Mouse (Mus musculus): ENCODE results near the gene Lyg2. TPM values are rescaled to one million over a fixed set of nuclear protein-coding genes. Genes with fewer than 3 reads are reported as not detected.

Gene Lyg2
- polyA plus RNA-seq (2012; rRNA removed) = 0.04 and 0.13 TPM in 2 replicates

- no peaks in the 10 kb centered on the region for H3K4me1 ChIP-seq (replicated peaks; ENCODE audit: control insufficient read depth, insufficient read depth, low read length)
- DNase-seq = no peak
- WGBS = 83% methylated on average over 5 of the region's 5 CpGs
- no peaks in the 10 kb centered on the region for H3K36me3 ChIP-seq (ENCODE audit: control insufficient read depth, insufficient read depth, low read length)
- no peak within 1 kb of the TSS for H3K27ac ChIP-seq (ENCODE audit: control insufficient read depth, insufficient read depth, low read length)
- H3K4me3 ChIP-seq (ENCODE audit: control insufficient read depth, insufficient read depth, low read length) = no peak within 1 kb of the TSS
- no peak for TF ChIP-seq POLR2A (IDR thresholded peaks at IDR 0.05; ENCODE audit: control insufficient read depth, extremely low read depth, insufficient read depth, low read length, poor library complexity)
- TF ChIP-seq CTCF (IDR thresholded peaks at IDR 0.05; ENCODE audit: borderline replicate concordance, control insufficient read depth, extremely low read depth, insufficient read depth, low read length, poor library complexity) = no peak
- H3K27me3 ChIP-seq (ENCODE audit: control insufficient read depth, insufficient read depth, low read length) = no peaks in the 10 kb centered on the region
These were observed at the start of gene Lyg2 for GRCm38 (mm10) chr1:37916393-37916792. Gene Lyg2 (minus strand): TSS chr1:37916493.

- H3K36me3 ChIP-seq (ENCODE audit: control insufficient read depth, insufficient read depth, low read length) = no peaks in the 10 kb centered on the region
- H3K27ac ChIP-seq (ENCODE audit: control insufficient read depth, insufficient read depth, low read length) = no peak overlapping the region
- H3K4me3 ChIP-seq (ENCODE audit: control insufficient read depth, insufficient read depth, low read length) = no peak overlapping the region
- H3K27me3 ChIP-seq (ENCODE audit: control insufficient read depth, insufficient read depth, low read length) = no peaks in the 10 kb centered on the region
- no peak for DNase-seq
- 87% methylated on average over 10 of the region's 10 CpGs for WGBS
- TF ChIP-seq CTCF (IDR thresholded peaks at IDR 0.05; ENCODE audit: borderline replicate concordance, control insufficient read depth, extremely low read depth, insufficient read depth, low read length, poor library complexity) (no peak), POLR2A (IDR thresholded peaks at IDR 0.05; ENCODE audit: control insufficient read depth, extremely low read depth, insufficient read depth, low read length, poor library complexity) (no peak)
- no peaks in the 10 kb centered on the region for H3K4me1 ChIP-seq (replicated peaks; ENCODE audit: control insufficient read depth, insufficient read depth, low read length)
These were observed 49.3 kb upstream of the Lyg2 start for GRCm38 (mm10) chr1:37965571-37965970.

DNA sequence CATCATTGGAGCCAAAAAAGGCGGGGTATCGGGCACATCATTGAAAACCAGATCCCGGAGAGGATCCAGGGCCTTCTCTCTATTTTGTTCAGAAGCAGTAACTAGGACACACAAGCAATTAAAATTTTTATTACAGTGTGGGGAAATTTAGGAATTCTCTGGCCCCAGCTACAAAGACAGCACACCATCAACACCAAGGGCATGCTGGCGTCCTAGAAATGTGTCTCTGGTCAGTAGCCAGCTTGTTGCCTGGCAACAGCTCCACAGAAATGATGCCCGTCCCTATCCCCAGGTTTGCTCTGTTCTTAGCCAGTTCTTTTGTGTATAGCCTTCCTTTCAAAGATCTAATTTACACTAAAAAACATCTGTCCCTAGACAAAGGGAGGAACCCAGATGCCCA lies 43.2 kb upstream of the Lyg2 start:
- no peak for DNase-seq
- Histone ChIP-seq H3K4me3 (ENCODE audit: control insufficient read depth, insufficient read depth, low read length) (no peak overlapping the region), H3K36me3 (ENCODE audit: control insufficient read depth, insufficient read depth, low read length) (no peaks in the 10 kb centered on the region), H3K4me1 (replicated peaks; ENCODE audit: control insufficient read depth, insufficient read depth, low read length) (no peaks in the 10 kb centered on the region), H3K27me3 (ENCODE audit: control insufficient read depth, insufficient read depth, low read length) (no peaks in the 10 kb centered on the region), H3K27ac (ENCODE audit: control insufficient read depth, insufficient read depth, low read length) (no peak overlapping the region)
- TF ChIP-seq CTCF (IDR thresholded peaks at IDR 0.05; ENCODE audit: borderline replicate concordance, control insufficient read depth, extremely low read depth, insufficient read depth, low read length, poor library complexity) = no peak
- no peak for TF ChIP-seq POLR2A (IDR thresholded peaks at IDR 0.05; ENCODE audit: control insufficient read depth, extremely low read depth, insufficient read depth, low read length, poor library complexity)
- WGBS = 90% methylated on average over 5 of the region's 5 CpGs

DNA sequence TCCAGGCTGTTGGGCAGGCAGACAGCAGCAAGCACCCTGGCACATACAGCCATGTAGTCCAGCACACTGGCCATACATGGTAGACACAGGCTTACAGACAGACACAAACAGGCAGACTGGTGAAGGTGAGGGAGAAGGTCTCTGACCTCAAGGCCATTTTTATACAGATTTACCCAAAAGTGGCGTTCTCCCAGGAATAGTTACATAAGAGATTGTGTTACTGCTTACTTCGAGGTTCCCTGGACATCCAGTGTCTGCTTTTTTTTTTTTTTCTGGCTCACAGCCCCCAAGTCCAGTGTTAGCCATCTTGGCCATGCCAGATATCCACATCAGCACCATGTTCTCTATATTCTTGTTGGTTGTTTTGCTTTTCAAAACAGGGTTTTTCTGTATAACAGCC lies 42.2 kb upstream of the Lyg2 start:
- TF ChIP-seq CTCF (IDR thresholded peaks at IDR 0.05; ENCODE audit: borderline replicate concordance, control insufficient read depth, extremely low read depth, insufficient read depth, low read length, poor library complexity) (no peak), POLR2A (IDR thresholded peaks at IDR 0.05; ENCODE audit: control insufficient read depth, extremely low read depth, insufficient read depth, low read length, poor library complexity) (no peak)

GRCm38 (mm10) chr1:37957659-37958058 lies 41.4 kb upstream of the Lyg2 start, which contains the start of gene Lyg1:
Gene Lyg1 (minus strand): TSS chr1:37957759.
- TF ChIP-seq CTCF (IDR thresholded peaks at IDR 0.05; ENCODE audit: borderline replicate concordance, control insufficient read depth, extremely low read depth, insufficient read depth, low read length, poor library complexity) (no peak), POLR2A (IDR thresholded peaks at IDR 0.05; ENCODE audit: control insufficient read depth, extremely low read depth, insufficient read depth, low read length, poor library complexity) (no peak)
- WGBS = 91% methylated on average over 5 of the region's 5 CpGs
- H3K27ac ChIP-seq (ENCODE audit: control insufficient read depth, insufficient read depth, low read length) = no peak within 1 kb of the TSS

More for the DNA sequence above, 42.2 kb upstream of the Lyg2 start:
- Histone ChIP-seq H3K27ac (ENCODE audit: control insufficient read depth, insufficient read depth, low read length) (no peak overlapping the region), H3K4me1 (replicated peaks; ENCODE audit: control insufficient read depth, insufficient read depth, low read length) (no peaks in the 10 kb centered on the region), H3K4me3 (ENCODE audit: control insufficient read depth, insufficient read depth, low read length) (no peak overlapping the region), H3K36me3 (ENCODE audit: control insufficient read depth, insufficient read depth, low read length) (no peaks in the 10 kb centered on the region), H3K27me3 (ENCODE audit: control insufficient read depth, insufficient read depth, low read length) (no peaks in the 10 kb centered on the region)
- 85% methylated on average over 2 of the region's 2 CpGs for WGBS
- DNase-seq = no peak

DNA sequence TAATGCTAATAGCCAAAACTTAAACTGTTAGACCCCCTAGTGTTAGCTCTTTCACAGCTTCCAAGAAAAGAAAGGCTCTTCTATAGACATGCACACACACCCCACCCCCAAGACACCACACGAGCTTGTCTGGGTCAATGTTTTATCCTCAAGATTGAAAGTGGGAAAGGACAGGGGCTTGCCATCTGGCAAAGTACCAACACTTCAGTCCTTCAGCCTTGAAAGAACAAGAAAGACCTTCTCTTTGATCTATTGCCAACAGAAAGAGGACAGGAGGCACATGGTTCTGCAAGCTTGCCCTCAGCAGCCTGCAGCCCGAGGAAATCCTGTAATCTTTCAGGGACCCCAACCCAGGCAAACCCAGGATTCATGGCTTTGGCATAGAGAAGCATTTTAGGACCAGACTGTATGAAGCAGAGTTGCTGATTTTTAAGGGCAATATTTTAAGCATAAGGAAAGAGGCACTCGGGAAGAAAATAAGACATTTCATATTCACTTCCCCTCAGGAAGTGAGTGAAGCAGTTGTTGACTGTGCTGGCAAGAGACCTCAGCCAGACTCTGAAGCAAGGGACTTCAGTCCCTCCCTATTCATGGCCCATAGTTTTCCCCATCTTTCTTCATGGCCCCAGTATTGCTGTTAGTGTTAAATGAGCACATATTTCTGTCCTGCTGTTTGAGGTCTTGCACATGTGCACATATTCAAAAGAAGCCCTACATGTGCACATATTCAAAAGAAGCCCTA lies 40.6 kb upstream of the Lyg2 start:
- no peak overlapping the region for H3K4me3 ChIP-seq (ENCODE audit: control insufficient read depth, insufficient read depth, low read length)
- no peaks in the 10 kb centered on the region for H3K36me3 ChIP-seq (ENCODE audit: control insufficient read depth, insufficient read depth, low read length)
- H3K27ac ChIP-seq (ENCODE audit: control insufficient read depth, insufficient read depth, low read length) = no peak overlapping the region
- TF ChIP-seq POLR2A (IDR thresholded peaks at IDR 0.05; ENCODE audit: control insufficient read depth, extremely low read depth, insufficient read depth, low read length, poor library complexity) = no peak
- TF ChIP-seq CTCF (IDR thresholded peaks at IDR 0.05; ENCODE audit: borderline replicate concordance, control insufficient read depth, extremely low read depth, insufficient read depth, low read length, poor library complexity) = no peak
- no peaks in the 10 kb centered on the region for H3K4me1 ChIP-seq (replicated peaks; ENCODE audit: control insufficient read depth, insufficient read depth, low read length)
- WGBS = 5% methylated on average over 3 of the region's 3 CpGs
- no peak for DNase-seq
- no peaks in the 10 kb centered on the region for H3K27me3 ChIP-seq (ENCODE audit: control insufficient read depth, insufficient read depth, low read length)

More at GRCm38 (mm10) chr1:37957659-37958058, 41.4 kb upstream of the Lyg2 start, which contains the start of gene Lyg1:
- Histone ChIP-seq H3K4me3 (ENCODE audit: control insufficient read depth, insufficient read depth, low read length) (no peak within 1 kb of the TSS), H3K4me1 (replicated peaks; ENCODE audit: control insufficient read depth, insufficient read depth, low read length) (no peaks in the 10 kb centered on the region), H3K36me3 (ENCODE audit: control insufficient read depth, insufficient read depth, low read length) (no peaks in the 10 kb centered on the region), H3K27me3 (ENCODE audit: control insufficient read depth, insufficient read depth, low read length) (no peaks in the 10 kb centered on the region)
- DNase-seq = no peak
